Mouse (Mus musculus): ENCODE results near the gene Ctsf.
"Not testable (repeated sequence)": the region's sequence is repeated elsewhere in the genome, so short reads cannot be mapped to it uniquely, and the experiment has no call there.

Ctsf gene

GRCm38 (mm10) chr19:4854552-4855469 is at the start of gene Ctsf:
Ctsf (plus strand) TSS chr19:4855130.
- DNase-seq (ENCODE audit: extremely low read depth, low read depth), result no peak

GRCm38 (mm10) chr19:4810309-4810708 is 44.6 kb upstream of the Ctsf start:
- DNase-seq (ENCODE audit: extremely low read depth, low read depth), result no peak

- no peak for DNase-seq (ENCODE audit: extremely low read depth, low read depth)
These were observed 44.2 kb upstream of the Ctsf start for GRCm38 (mm10) chr19:4810746-4811062.

GRCm38 (mm10) chr19:4811063-4811908 is 43.6 kb upstream of the Ctsf start, which contains the start of the genes Gm21992 and Rbm14:
Gm21992 (minus strand) TSS chr19:4811612.
Rbm14 (minus strand) TSS chr19:4811634.
- DNase-seq (ENCODE audit: extremely low read depth, low read depth), result peak; percentile 97

- DNase-seq (ENCODE audit: extremely low read depth, low read depth), result no peak
These were observed 43.1 kb upstream of the Ctsf start for GRCm38 (mm10) chr19:4811909-4812242.

GRCm38 (mm10) chr19:4812334-4812949 is 42.5 kb upstream of the Ctsf start:
- not testable (repeated sequence) for DNase-seq (ENCODE audit: extremely low read depth, low read depth)

GRCm38 (mm10) chr19:4813015-4813414 is 41.9 kb upstream of the Ctsf start:
- peak; percentile 56 for DNase-seq (ENCODE audit: extremely low read depth, low read depth)

- DNase-seq (ENCODE audit: extremely low read depth, low read depth), result no peak
These were observed 37.6 kb upstream of the Ctsf start for GRCm38 (mm10) chr19:4817182-4817835.

- no peak for DNase-seq (ENCODE audit: extremely low read depth, low read depth)
These were observed 34.1 kb upstream of the Ctsf start for GRCm38 (mm10) chr19:4820678-4821303.

- no peak for DNase-seq (ENCODE audit: extremely low read depth, low read depth)
These were observed 26.4 kb upstream of the Ctsf start for GRCm38 (mm10) chr19:4828444-4829114.

- DNase-seq (ENCODE audit: extremely low read depth, low read depth), result no peak
These were observed 25.8 kb upstream of the Ctsf start for GRCm38 (mm10) chr19:4829156-4829555.

- DNase-seq (ENCODE audit: extremely low read depth, low read depth), result no peak
These were observed 21.0 kb upstream of the Ctsf start for GRCm38 (mm10) chr19:4833977-4834376.

GRCm38 (mm10) chr19:4836096-4836495 is 18.8 kb upstream of the Ctsf start:
- DNase-seq (ENCODE audit: extremely low read depth, low read depth), result no peak

GRCm38 (mm10) chr19:4837049-4837448 is 17.9 kb upstream of the Ctsf start:
- no peak for DNase-seq (ENCODE audit: extremely low read depth, low read depth)

GRCm38 (mm10) chr19:4838526-4839140 is 16.3 kb upstream of the Ctsf start:
- no peak for DNase-seq (ENCODE audit: extremely low read depth, low read depth)

GRCm38 (mm10) chr19:4839149-4839548 is 15.8 kb upstream of the Ctsf start, which contains the start of the genes Ccs and Ccdc87:
Ccs (minus strand) TSS chr19:4839332.
Ccdc87 (plus strand) TSS chr19:4839366.
- DNase-seq (ENCODE audit: extremely low read depth, low read depth), result peak; percentile 89

- no peak for DNase-seq (ENCODE audit: extremely low read depth, low read depth)
These were observed 14.1 kb upstream of the Ctsf start for GRCm38 (mm10) chr19:4840848-4841247.

- no peak for DNase-seq (ENCODE audit: extremely low read depth, low read depth)
These were observed 12.3 kb upstream of the Ctsf start for GRCm38 (mm10) chr19:4842611-4843010.

- DNase-seq (ENCODE audit: extremely low read depth, low read depth), result no peak
These were observed 9.1 kb upstream of the Ctsf start for GRCm38 (mm10) chr19:4845846-4846245.

GRCm38 (mm10) chr19:4847490-4847889 is 7.4 kb upstream of the Ctsf start:
- DNase-seq (ENCODE audit: extremely low read depth, low read depth), result no peak

Data from MEL-GATA-1-ER (cell line).